Mouse (Mus musculus) brain, embryonic 14.5 days (tissue): ENCODE data around the gene Ncs1.

Experiments
- CTCF ChIP-seq: fragments of 200-500 bp; IDR thresholded peaks from 2 replicates; pipeline ENCODE4 v1.5.1; 2012; ENCODE audit warnings: inconsistent platforms, mild to moderate bottlenecking, moderate library complexity, borderline replicate concordance; ENCODE audit not compliant: insufficient read depth, insufficient read length; ENCODE audit errors: extremely low read depth
- POLR2A ChIP-seq: fragments of 200-500 bp; IDR thresholded peaks from 2 replicates; pipeline ENCODE4 v1.6.1; 2012; ENCODE audit warnings: mild to moderate bottlenecking, inconsistent platforms, borderline replicate concordance; ENCODE audit not compliant: poor library complexity, insufficient read depth, insufficient read length, severe bottlenecking; ENCODE audit errors: extremely low read depth

GRCm38 (mm10) chr2:31299996-31300395 lies 54.4 kb downstream of the Ncs1 start:
- TF ChIP-seq CTCF (no peak), POLR2A (no peak)
